Mouse (Mus musculus): ENCODE data around the gene Mdfic. TPM values are rescaled to one million over a fixed set of nuclear protein-coding genes. Genes with fewer than 3 reads are reported as not detected.
"Not testable (repeated sequence)": the region's sequence is repeated elsewhere in the genome, so short reads cannot be mapped to it uniquely, and the experiment has no call there.

Mdfic gene
- 10 to 100 TPM in 1 of 2 experiments, 1 to 10 TPM in 1; 9.1 to 10.8 TPM for total RNA-seq (2021)
- long read RNA-seq, experiment 1, partial matches to known transcripts, result 1 of 9 reads
- long read RNA-seq, experiment 1, other reads (novel, unspliced or antisense), result 4 of 9 reads
- long read RNA-seq, experiment 2, partial matches to known transcripts, result 0 of 8 reads
- long read RNA-seq, experiment 2, other reads (novel, unspliced or antisense), result 6 of 8 reads

- peak; percentile 60 to 67 for DNase-seq
- intact Hi-C loops (cut with DNase I), result no loop called here
These were observed at the start of gene Mdfic for GRCm38 (mm10) chr6:15720461-15720817. Mdfic (plus strand) TSS chr6:15720661.

DNA sequence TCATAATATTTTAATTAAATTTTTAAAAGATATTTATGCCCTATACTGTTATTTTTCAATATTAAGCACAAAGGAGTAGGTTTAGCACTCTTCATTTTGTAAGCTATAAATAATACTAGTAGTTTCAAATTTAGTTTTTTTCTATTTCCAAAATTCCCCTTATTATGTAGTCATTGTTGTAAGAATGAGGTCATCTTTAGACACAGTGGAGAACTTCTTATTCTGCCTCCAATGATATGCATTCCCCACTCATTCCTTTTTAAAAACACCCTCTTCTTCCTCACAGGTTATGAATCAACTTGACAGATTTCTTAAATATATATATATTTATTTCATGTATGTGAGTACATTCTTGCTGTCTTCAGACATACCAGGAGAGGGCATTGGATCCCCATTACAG lies 49.1 kb upstream of the Mdfic start:
- intact Hi-C loops (cut with DNase I), result no loop called here
- no peak for DNase-seq

DNA sequence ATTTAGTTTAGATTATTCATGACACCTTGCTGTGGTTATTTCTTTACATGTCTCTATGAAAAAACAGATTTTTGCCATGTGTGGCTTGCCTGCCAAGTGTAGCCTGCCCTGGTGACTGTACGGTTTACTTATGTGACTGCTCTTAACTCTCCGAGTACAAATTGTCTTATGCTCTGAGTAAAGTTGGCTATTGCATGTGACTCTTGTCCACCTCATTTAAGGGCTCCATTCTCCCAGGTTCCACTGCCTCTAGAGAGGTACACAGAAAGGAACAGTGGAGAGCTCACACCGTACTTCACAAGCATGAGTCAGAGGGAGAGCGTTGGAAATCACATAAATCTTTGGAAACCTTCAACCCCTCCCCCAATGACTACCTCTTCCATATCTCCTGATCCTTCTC lies 10.4 kb upstream of the Mdfic start:
- intact Hi-C loops (cut with DNase I), result no loop called here
- no peak for DNase-seq

- intact Hi-C loops (cut with DNase I), result no loop called here
- DNase-seq, result no peak
These were observed 9.8 kb upstream of the Mdfic start for GRCm38 (mm10) chr6:15710706-15711105.

DNA sequence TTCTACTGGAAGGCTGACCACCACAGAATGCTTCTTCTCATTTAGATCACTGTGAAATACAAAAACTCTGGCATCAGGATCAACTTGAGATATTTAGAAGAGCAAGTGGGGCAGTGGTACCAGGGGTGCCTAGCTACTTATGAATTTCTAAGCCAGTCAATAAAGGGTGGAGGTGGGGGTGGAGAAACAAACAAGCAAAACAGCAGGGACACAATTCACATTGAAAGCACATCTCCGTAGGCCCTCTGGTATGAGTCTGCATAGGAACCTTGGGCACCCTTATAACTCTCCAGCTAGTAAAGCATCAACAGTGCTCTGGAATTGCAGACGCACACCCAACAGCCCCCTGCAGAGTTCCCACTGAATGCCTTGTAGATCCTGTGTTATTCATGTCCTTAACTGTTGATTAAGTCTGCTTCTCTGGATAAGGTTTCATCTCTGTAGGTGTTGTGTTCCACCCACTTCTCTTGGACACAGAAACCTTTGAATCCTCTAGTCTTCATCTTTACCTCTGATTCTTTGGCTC lies 7.5 kb upstream of the Mdfic start:
- intact Hi-C loops (cut with DNase I), result no loop called here
- no peak for DNase-seq

DNA sequence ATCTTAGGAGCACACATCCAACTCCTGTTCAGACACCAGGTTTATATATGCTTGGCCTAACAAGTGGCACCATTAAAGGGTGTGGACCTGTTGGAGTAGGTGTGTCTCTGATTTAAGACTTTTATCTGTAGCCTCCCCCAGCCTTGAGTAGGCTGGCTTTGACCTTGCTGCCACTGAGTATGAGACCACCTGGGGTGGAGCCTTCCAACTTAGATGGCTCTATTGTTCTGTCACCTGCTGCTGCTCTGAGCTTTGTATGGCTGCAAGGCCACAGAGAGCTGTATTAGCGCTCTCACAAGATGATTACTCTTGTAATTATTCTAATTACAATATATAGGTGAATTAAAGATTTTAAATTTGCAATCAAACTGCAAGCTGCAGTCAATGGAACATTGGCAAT lies 6.4 kb upstream of the Mdfic start:
- intact Hi-C loops (cut with DNase I); DNase-seq: not testable (repeated sequence)

- intact Hi-C loops (cut with DNase I), result no loop called here
- DNase-seq, result no peak
These were observed 5.2 kb upstream of the Mdfic start for GRCm38 (mm10) chr6:15714996-15715844.

DNA sequence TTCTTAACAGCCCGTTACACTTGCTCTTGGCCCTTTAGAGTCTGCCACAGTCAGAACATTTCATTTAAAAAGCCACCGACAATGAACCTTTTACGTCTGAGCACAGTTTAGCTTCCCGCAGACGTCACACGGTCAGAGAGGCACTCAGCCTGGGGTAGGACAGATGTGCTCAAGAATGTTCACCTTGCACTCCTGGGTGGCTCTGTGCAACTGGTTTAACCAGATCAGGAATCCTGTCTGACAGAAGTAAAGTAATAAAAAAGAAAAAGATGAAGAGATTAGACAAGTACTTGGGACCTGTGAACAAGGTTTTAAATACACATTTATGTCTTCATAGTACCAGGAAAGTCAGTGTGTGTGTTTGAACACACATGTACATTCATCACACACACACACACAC lies 542 bp upstream of the Mdfic start:
- DNase-seq, result no peak
- intact Hi-C loops (cut with DNase I), result no loop called here

GRCm38 (mm10) chr6:15720818-15721715 lies 606 bp downstream of the Mdfic start:
- intact Hi-C loops (cut with DNase I), result no loop called here
- DNase-seq, result peak; percentile 44 to 77

DNA sequence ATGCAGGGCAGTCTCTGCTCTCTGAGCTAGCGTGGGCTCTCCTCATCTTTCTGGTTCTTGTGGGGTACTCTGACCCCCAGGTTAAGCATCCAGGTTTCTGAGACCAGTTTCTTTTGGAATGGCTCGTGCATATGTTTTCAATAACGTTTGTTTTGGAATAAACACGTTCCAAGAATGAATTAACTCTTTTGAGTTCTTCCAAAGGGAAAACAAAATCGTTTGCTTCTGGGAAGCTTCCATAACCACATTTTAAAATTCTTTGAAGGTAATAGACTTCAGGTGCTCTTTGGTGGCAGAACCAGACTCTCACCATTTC lies 1.2 kb downstream of the Mdfic start:
- no peak for DNase-seq
- intact Hi-C loops (cut with DNase I), result no loop called here

- intact Hi-C loops (cut with DNase I); DNase-seq: not testable (repeated sequence)
These were observed 2.2 kb downstream of the Mdfic start for GRCm38 (mm10) chr6:15722631-15723030.

GRCm38 (mm10) chr6:15724304-15724703 lies 3.8 kb downstream of the Mdfic start:
- intact Hi-C loops (cut with DNase I), result no loop called here

GRCm38 (mm10) chr6:15726422-15726821 lies 6.0 kb downstream of the Mdfic start:
- no peak for DNase-seq
- intact Hi-C loops (cut with DNase I), result no loop called here

More at GRCm38 (mm10) chr6:15724304-15724703, 3.8 kb downstream of the Mdfic start:
- no peak for DNase-seq

- no peak for DNase-seq
These were observed 7.4 kb downstream of the Mdfic start for GRCm38 (mm10) chr6:15727681-15728410.

DNA sequence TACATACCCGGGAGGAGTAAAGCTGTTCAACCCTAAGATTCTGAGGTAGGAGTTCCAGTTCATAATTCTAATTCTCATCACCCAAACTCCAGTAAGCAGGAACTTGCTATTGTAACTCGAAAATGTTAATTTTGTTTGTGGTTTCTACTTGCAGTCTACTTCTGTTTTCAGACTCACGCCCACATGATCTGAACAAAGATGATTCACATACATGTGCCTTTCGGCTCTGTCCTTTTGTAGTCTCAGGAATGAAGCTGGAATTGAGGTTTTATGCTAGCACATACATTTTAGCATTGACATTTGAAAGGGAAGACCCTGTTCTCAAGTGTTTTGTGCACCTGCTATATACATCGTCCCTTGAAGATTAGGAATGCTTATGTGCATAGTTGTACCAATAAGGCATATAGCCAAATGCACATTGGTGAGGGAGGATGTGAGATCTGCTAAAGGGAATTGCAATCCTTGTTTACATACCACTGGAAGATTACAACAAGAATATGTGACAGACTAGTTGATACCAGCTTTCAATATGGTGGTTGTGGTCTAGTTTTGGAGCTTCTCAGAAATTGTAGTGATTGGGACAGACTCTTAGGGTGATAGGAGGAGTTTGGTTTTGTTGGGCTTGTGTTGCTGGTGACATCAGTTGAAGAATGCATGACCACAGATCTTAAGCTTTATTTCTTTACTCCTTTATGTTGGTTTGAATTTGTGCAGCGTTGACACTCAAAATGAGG lies 8.6 kb downstream of the Mdfic start:
- DNase-seq, result no peak
- intact Hi-C loops (cut with DNase I), result no loop called here

More at GRCm38 (mm10) chr6:15727681-15728410, 7.4 kb downstream of the Mdfic start:
- intact Hi-C loops (cut with DNase I), result no loop called here

DNA sequence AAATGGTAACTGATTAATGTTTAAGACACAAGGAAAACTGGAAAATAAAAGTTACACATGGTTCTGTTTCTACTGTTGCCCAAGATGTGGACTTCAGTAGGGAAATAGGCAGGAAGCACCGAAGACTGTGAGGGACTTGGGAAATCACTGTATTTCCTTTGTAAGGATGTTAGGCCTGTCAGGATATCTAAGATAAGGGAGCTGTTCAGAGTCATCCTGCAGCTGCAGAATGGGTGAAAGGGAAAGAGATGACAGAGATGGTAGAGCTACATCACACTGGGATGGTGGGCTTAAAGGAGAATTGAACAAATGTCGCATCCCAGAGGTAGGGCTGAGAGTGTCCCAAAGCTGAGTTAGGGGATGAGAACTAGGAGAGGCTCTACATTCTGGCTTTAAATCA lies 9.8 kb downstream of the Mdfic start:
- no peak for DNase-seq
- intact Hi-C loops (cut with DNase I), result no loop called here

GRCm38 (mm10) chr6:15730666-15731065 lies 10.2 kb downstream of the Mdfic start:
- DNase-seq, result no peak
- intact Hi-C loops (cut with DNase I), result no loop called here

DNA sequence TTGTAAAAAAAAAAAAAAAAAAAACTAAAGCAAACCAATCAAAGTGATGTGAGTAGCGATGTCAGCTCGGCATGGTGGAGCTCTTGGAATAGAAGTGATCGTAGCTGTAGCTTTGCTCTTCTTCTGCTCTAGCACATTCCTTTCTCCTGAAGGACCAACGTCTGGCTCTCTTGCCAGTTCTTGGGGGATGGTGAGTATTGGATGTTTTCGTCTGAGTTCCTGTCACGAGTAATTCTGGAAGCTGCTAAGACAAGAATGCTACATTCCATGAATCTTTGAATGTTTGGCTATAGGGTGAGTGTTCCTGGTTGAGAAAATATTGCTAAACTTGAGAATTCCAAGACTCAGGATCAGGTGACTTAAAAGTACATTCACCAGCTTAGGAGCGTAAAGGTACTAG lies 11.0 kb downstream of the Mdfic start:
- intact Hi-C loops (cut with DNase I), result no loop called here
- no peak for DNase-seq

DNA sequence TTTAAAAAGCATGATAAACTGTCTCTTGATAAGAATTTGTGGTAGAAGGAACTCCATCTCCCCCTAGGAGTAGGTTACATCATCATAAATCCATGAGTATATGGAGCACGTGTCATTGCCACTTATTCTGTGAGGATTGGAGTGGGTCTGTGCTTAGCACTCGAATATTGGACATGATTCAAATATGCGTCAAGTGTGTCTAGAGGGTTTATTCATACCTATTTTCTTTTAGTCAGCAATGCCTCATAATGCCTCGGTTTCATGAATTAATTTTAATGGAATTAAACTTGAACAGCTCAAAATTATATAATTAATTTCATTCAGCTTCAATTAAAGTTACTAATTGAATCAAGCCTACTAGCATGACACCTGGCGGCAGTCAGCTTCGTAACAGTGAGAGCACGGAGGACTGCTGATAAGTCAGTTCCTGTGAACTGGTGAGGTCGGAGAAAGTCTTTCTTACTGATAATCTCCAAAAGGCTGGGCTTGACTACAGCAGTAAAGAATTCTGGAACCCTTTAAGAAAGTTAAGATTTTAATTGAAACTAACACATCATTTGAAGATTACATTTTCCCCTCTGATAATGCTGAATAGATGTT lies 17.0 kb downstream of the Mdfic start:
- intact Hi-C loops (cut with DNase I), result no loop called here

More for the DNA sequence above, 17.0 kb downstream of the Mdfic start:
- DNase-seq, result no peak
